Mouse (Mus musculus): Measurements from ENCODE around the gene Mbd6. TPM values are rescaled to one million over a fixed set of nuclear protein-coding genes. Genes with fewer than 3 reads are reported as not detected.
A peak's percentile ranks its signal among the peaks of the same experiment; 100 is the strongest.
"Not testable (repeated sequence)": the region's sequence is repeated elsewhere in the genome, so short reads cannot be mapped to it uniquely, and the experiment has no call there.

The Mbd6 gene
- polyA plus RNA-seq, 1 experiment from 2014 or later, result 22.6 TPM

- DNase-seq (ENCODE audit: low spot score) (no peak), ATAC-seq (replicated peaks; ENCODE audit: low FRiP score) (peak; percentile 43)
- H3K4me3 ChIP-seq (ENCODE audit: low read depth, low read length), result peak overlapping the region; percentile 79
- H3K27ac ChIP-seq (ENCODE audit: low read depth, low read length), result no peak overlapping the region
- peak overlapping the region; percentile 82 for H3K9ac ChIP-seq (ENCODE audit: low read length)
- WGBS, result 41% methylated on average over 23 of the region's 23 CpGs
- H3K27me3 ChIP-seq (ENCODE audit: control insufficient read depth, insufficient read depth, low read length), result no peaks in the 10 kb centered on the region
- peaks cover 7% of the 10 kb centered on the region; the same call in 1 of the 2 replicates for H3K36me3 ChIP-seq (ENCODE audit: control insufficient read depth, insufficient read depth, low read length)
- no peaks in the 10 kb centered on the region for H3K9me3 ChIP-seq (ENCODE audit: control insufficient read depth, low read length)
- peak overlapping the region; percentile 51 for H3K4me2 ChIP-seq (ENCODE audit: low read depth, low read length, severe bottlenecking)
- H3K4me1 ChIP-seq (replicated peaks; ENCODE audit: control insufficient read depth, insufficient read depth, low read length), result peaks cover 4% of the 10 kb centered on the region
These were observed 22.0 kb upstream of the Mbd6 start for GRCm38 (mm10) chr10:127310523-127311475.

GRCm38 (mm10) chr10:127309167-127309566 lies 20.3 kb upstream of the Mbd6 start:
- not testable (repeated sequence) for H3K9ac ChIP-seq (ENCODE audit: low read length); H3K27ac ChIP-seq (ENCODE audit: low read depth, low read length); H3K4me3 ChIP-seq (ENCODE audit: low read depth, low read length); H3K4me1 ChIP-seq (replicated peaks; ENCODE audit: control insufficient read depth, insufficient read depth, low read length); H3K4me2 ChIP-seq (ENCODE audit: low read depth, low read length, severe bottlenecking); DNase-seq (ENCODE audit: low spot score); H3K9me3 ChIP-seq (ENCODE audit: control insufficient read depth, low read length); ATAC-seq (replicated peaks; ENCODE audit: low FRiP score); H3K27me3 ChIP-seq (ENCODE audit: control insufficient read depth, insufficient read depth, low read length)
- peaks cover 13% of the 10 kb centered on the region for H3K36me3 ChIP-seq (ENCODE audit: control insufficient read depth, insufficient read depth, low read length)
- WGBS, result 80% methylated on average over 3 of the region's 3 CpGs

GRCm38 (mm10) chr10:127303136-127303535 lies 14.3 kb upstream of the Mbd6 start:
- Histone ChIP-seq H3K9me3 (ENCODE audit: control insufficient read depth, low read length) (no peaks in the 10 kb centered on the region), H3K27ac (ENCODE audit: low read depth, low read length) (no peak overlapping the region), H3K4me1 (replicated peaks; ENCODE audit: control insufficient read depth, insufficient read depth, low read length) (no peaks in the 10 kb centered on the region), H3K9ac (ENCODE audit: low read length) (no peak overlapping the region), H3K4me2 (ENCODE audit: low read depth, low read length, severe bottlenecking) (no peak overlapping the region), H3K36me3 (ENCODE audit: control insufficient read depth, insufficient read depth, low read length) (peaks cover 35% of the 10 kb centered on the region), H3K27me3 (ENCODE audit: control insufficient read depth, insufficient read depth, low read length) (no peaks in the 10 kb centered on the region), H3K4me3 (ENCODE audit: low read depth, low read length) (no peak overlapping the region)
- ATAC-seq (replicated peaks; ENCODE audit: low FRiP score) (no peak), DNase-seq (ENCODE audit: low spot score) (no peak)
- 93% methylated on average over 11 of the region's 11 CpGs for WGBS

GRCm38 (mm10) chr10:127300361-127300760 lies 11.5 kb upstream of the Mbd6 start:
- H3K36me3 ChIP-seq (ENCODE audit: control insufficient read depth, insufficient read depth, low read length), result peaks cover 47% of the 10 kb centered on the region
- ATAC-seq (replicated peaks; ENCODE audit: low FRiP score), result no peak
- H3K4me3 ChIP-seq (ENCODE audit: low read depth, low read length), result no peak overlapping the region
- H3K9ac ChIP-seq (ENCODE audit: low read length), result no peak overlapping the region
- 93% methylated on average over 6 of the region's 6 CpGs for WGBS
- no peaks in the 10 kb centered on the region for H3K27me3 ChIP-seq (ENCODE audit: control insufficient read depth, insufficient read depth, low read length)
- DNase-seq (ENCODE audit: low spot score), result no peak
- H3K4me1 ChIP-seq (replicated peaks; ENCODE audit: control insufficient read depth, insufficient read depth, low read length), result no peaks in the 10 kb centered on the region
- H3K27ac ChIP-seq (ENCODE audit: low read depth, low read length), result no peak overlapping the region
- no peaks in the 10 kb centered on the region for H3K9me3 ChIP-seq (ENCODE audit: control insufficient read depth, low read length)
- no peak overlapping the region for H3K4me2 ChIP-seq (ENCODE audit: low read depth, low read length, severe bottlenecking)

GRCm38 (mm10) chr10:127297015-127297871 lies 8.4 kb upstream of the Mbd6 start:
- DNase-seq (ENCODE audit: low spot score), result no peak
- H3K4me3 ChIP-seq (ENCODE audit: low read depth, low read length), result no peak overlapping the region
- no peak overlapping the region for H3K9ac ChIP-seq (ENCODE audit: low read length)
- no peak overlapping the region for H3K27ac ChIP-seq (ENCODE audit: low read depth, low read length)
- H3K27me3 ChIP-seq (ENCODE audit: control insufficient read depth, insufficient read depth, low read length), result no peaks in the 10 kb centered on the region
- no peaks in the 10 kb centered on the region for H3K9me3 ChIP-seq (ENCODE audit: control insufficient read depth, low read length)
- ATAC-seq (replicated peaks; ENCODE audit: low FRiP score), result no peak
- WGBS, result 95% methylated on average over 16 of the region's 16 CpGs
- H3K4me1 ChIP-seq (replicated peaks; ENCODE audit: control insufficient read depth, insufficient read depth, low read length), result 0 out of 2 replicates have a peak, but pooled peaks cover 2% of the 10 kb centered on the region
- no peak overlapping the region for H3K4me2 ChIP-seq (ENCODE audit: low read depth, low read length, severe bottlenecking)
- H3K36me3 ChIP-seq (ENCODE audit: control insufficient read depth, insufficient read depth, low read length), result peaks cover 34% of the 10 kb centered on the region

- H3K4me2 ChIP-seq (ENCODE audit: low read depth, low read length, severe bottlenecking), result no peak overlapping the region
- no peaks in the 10 kb centered on the region for H3K9me3 ChIP-seq (ENCODE audit: control insufficient read depth, low read length)
- no peak overlapping the region for H3K4me3 ChIP-seq (ENCODE audit: low read depth, low read length)
- peaks cover 6% of the 10 kb centered on the region; the same call in 1 of the 2 replicates for H3K4me1 ChIP-seq (replicated peaks; ENCODE audit: control insufficient read depth, insufficient read depth, low read length)
- WGBS, result 92% methylated on average over 24 of the region's 24 CpGs
- H3K27ac ChIP-seq (ENCODE audit: low read depth, low read length), result no peak overlapping the region
- peaks cover 25% of the 10 kb centered on the region for H3K36me3 ChIP-seq (ENCODE audit: control insufficient read depth, insufficient read depth, low read length)
- no peaks in the 10 kb centered on the region for H3K27me3 ChIP-seq (ENCODE audit: control insufficient read depth, insufficient read depth, low read length)
- ATAC-seq (replicated peaks; ENCODE audit: low FRiP score), result no peak
- H3K9ac ChIP-seq (ENCODE audit: low read length), result no peak overlapping the region
- no peak for DNase-seq (ENCODE audit: low spot score)
These were observed 7.4 kb upstream of the Mbd6 start for GRCm38 (mm10) chr10:127295986-127296794.

GRCm38 (mm10) chr10:127294895-127295510 lies 6.2 kb upstream of the Mbd6 start:
- H3K9ac ChIP-seq (ENCODE audit: low read length), result no peak overlapping the region
- H3K36me3 ChIP-seq (ENCODE audit: control insufficient read depth, insufficient read depth, low read length), result peaks cover 25% of the 10 kb centered on the region
- peaks cover 6% of the 10 kb centered on the region; the same call in 1 of the 2 replicates for H3K4me1 ChIP-seq (replicated peaks; ENCODE audit: control insufficient read depth, insufficient read depth, low read length)
- no peaks in the 10 kb centered on the region for H3K9me3 ChIP-seq (ENCODE audit: control insufficient read depth, low read length)
- ATAC-seq (replicated peaks; ENCODE audit: low FRiP score) (no peak), DNase-seq (ENCODE audit: low spot score) (no peak)
- H3K27ac ChIP-seq (ENCODE audit: low read depth, low read length), result no peak overlapping the region
- H3K27me3 ChIP-seq (ENCODE audit: control insufficient read depth, insufficient read depth, low read length), result no peaks in the 10 kb centered on the region
- no peak overlapping the region for H3K4me3 ChIP-seq (ENCODE audit: low read depth, low read length)
- H3K4me2 ChIP-seq (ENCODE audit: low read depth, low read length, severe bottlenecking), result no peak overlapping the region
- 94% methylated on average over 10 of the region's 10 CpGs for WGBS
